In the genomic region with DNA sequence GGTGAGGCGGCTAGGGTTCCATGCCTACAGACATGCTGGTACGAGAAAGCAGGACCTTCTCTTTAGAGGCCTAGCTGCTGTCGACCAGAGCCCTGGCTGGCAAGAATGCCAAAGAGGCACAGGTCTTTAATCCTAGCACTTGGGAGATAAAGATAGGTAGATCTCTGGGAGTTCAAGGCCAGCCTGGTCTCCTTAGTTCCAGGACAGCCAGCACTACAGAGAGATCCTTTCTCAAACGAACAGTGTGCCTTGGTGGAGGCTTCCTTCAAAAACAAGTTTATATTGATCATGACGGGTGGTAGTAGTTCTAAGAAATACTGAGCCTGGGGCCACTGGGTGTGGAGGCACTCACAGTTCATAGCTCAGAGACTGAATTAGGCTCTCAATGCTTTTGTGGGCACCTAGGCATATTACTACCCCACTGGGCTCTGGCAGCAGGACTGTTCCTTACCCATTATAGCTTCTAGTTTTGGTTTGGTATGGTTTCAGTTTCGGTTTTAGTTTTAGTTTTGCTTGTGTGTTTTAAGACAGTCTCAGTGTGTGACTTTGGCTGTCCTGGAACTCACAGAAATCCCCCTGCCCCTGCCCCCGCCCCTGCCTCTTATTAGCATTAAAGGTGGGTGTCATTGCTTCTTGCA, we compare ENCODE assay signal across 15 mouse cellular contexts.
A peak's percentile ranks its signal among the peaks of the same experiment; 100 is the strongest.
DNase-seq lines count a peak whose midpoint lies in the region; ATAC-seq and TF ChIP-seq lines count a peak whose summit lies in the region.
"Had no signal": no experiment of that assay in that cellular context is flagged by ENCODE, and none has a peak within 500 bp of the region (broad histone marks: within the 10 kb centered on the region; RNA-seq: fewer than 3 reads in every experiment).

No protein-coding gene starts in this region.

- no peak overlapping the region; the same call in 1 of the 2 replicates for H3K4me3 ChIP-seq in spleen, adult 2 months (ENCODE audit: extremely low read depth, insufficient read depth, insufficient read length)
- H3K4me3 ChIP-seq in CH12.LX (replicated peaks in 1 of 3; ENCODE audit: low read depth in 2 of 3, low read length in 2 of 3, poor library complexity in 1 of 3) = peak overlapping the region; percentile 1 to 47 (median 11)
- H3K4me3 ChIP-seq in heart, embryonic 12.5 days = no peak overlapping the region
- H3K4me3 ChIP-seq: forebrain, embryonic 12.5 days; hindbrain, embryonic 13.5 days; midbrain, embryonic 15.5 days had no signal

- in situ Hi-C loops in CH12.LX (cut with MboI; ENCODE audit: low pct_ligation_motif_present, low pct_unique_long_range_greater_than_20kb, low sequenced_read_pairs) = loop anchor here (5.0 to 25.0 kb wide), 3 partner anchors 41 to 296 kb away; no protein-coding TSS in a partner anchor

- no peak for TF ChIP-seq RAD21 in CH12.LX (IDR thresholded peaks at IDR 0.05; ENCODE audit: low read depth, low read length)

- peak overlapping the region; percentile 47 for H3K4me2 ChIP-seq in CH12.LX (ENCODE audit: insufficient read depth, low read depth, poor library complexity, severe bottlenecking)
- no peak overlapping the region for H3K4me2 ChIP-seq in heart, embryonic 12.5 days
- H3K4me2 ChIP-seq: forebrain, embryonic 12.5 days; hindbrain, embryonic 13.5 days; midbrain, embryonic 15.5 days had no signal

- TF ChIP-seq EP300 in CH12.LX (IDR thresholded peaks at IDR 0.05; ENCODE audit: low read length) = peak; percentile 90

- no peak for TF ChIP-seq POLR2A in spleen, adult 2 months (IDR thresholded peaks at IDR 0.05; ENCODE audit: low read depth, low read length)
- TF ChIP-seq POLR2A in CH12.LX (IDR thresholded peaks at IDR 0.05; ENCODE audit: low read depth, low read length) = peak; percentile 63

- H3K9me3 ChIP-seq in CH12.LX (replicated peaks; ENCODE audit: low read length) = no peaks in the 10 kb centered on the region
- no peaks in the 10 kb centered on the region for H3K9me3 ChIP-seq in heart, embryonic 12.5 days (replicated peaks)
- H3K9me3 ChIP-seq: forebrain, embryonic 12.5 days; hindbrain, embryonic 13.5 days; midbrain, embryonic 15.5 days had no signal

- DNase-seq in spleen, adult 2 months (ENCODE audit: low read depth in 1 of 2, low spot score in 2 of 2) = peak in 1 of 2 experiments; percentile 23
- DNase-seq in spleen, postnatal 10 days (ENCODE audit: low spot score in 2 of 2) = no peak
- peak; percentile 91 for DNase-seq in CH12.LX (ENCODE audit: extremely low read depth)
- DNase-seq in splenic B cell, adult 2 months (ENCODE audit: low read depth, low spot score) = peak; percentile 40
- DNase-seq in lung, postnatal 10 days = no peak
- DNase-seq: adrenal gland, postnatal 10 days; cerebellum, adult 18-20 months; kidney, adult 18-20 months; right cerebral cortex, postnatal 14 days had no signal

- dilution Hi-C loops in CH12.LX (cut with MboI; ENCODE audit: extremely low pct_ligation_motif_present, extremely low pct_unique_long_range_greater_than_20kb, low sequenced_read_pairs) = no loop called here

- 78% methylated on average over 7 of the region's 7 CpGs for WGBS in spleen, adult 2 months
- 81% methylated on average over 7 of the region's 7 CpGs for WGBS in heart, embryonic 12.5 days

- peak overlapping the region; percentile 68 for H3K9ac ChIP-seq in CH12.LX (ENCODE audit: insufficient read depth, low read depth)
- no peak overlapping the region for H3K9ac ChIP-seq in heart, embryonic 12.5 days
- H3K9ac ChIP-seq: forebrain, embryonic 12.5 days; hindbrain, embryonic 13.5 days; liver, embryonic 14.5 days; midbrain, embryonic 15.5 days had no signal

- H3K27ac ChIP-seq in spleen, adult 2 months (ENCODE audit: insufficient read depth, low read length) = peak overlapping the region; percentile 80
- peak overlapping the region; percentile 94 for H3K27ac ChIP-seq in CH12.LX (ENCODE audit: insufficient read depth, low read depth)
- H3K27ac ChIP-seq in heart, embryonic 12.5 days (ENCODE audit: poor library complexity, severe bottlenecking) = no peak overlapping the region
- H3K27ac ChIP-seq: forebrain, embryonic 12.5 days; hindbrain, embryonic 13.5 days; liver, embryonic 14.5 days; midbrain, embryonic 15.5 days had no signal

- no peaks in the 10 kb centered on the region for H3K79me2 ChIP-seq in CH12.LX (replicated peaks; ENCODE audit: control insufficient read depth, extremely low read depth, insufficient read depth, poor library complexity, severe bottlenecking)

- no peaks in the 10 kb centered on the region for H3K27me3 ChIP-seq in spleen, adult 2 months (ENCODE audit: control insufficient read depth, insufficient read depth, low read length)
- H3K27me3 ChIP-seq in CH12.LX (replicated peaks) = no peaks in the 10 kb centered on the region
- no peaks in the 10 kb centered on the region for H3K27me3 ChIP-seq in splenic B cell, adult 2 months (ENCODE audit: control insufficient read depth, insufficient read depth, low read length, poor library complexity, severe bottlenecking)
- no peaks in the 10 kb centered on the region for H3K27me3 ChIP-seq in heart, embryonic 12.5 days (replicated peaks)
- H3K27me3 ChIP-seq: hindbrain, embryonic 13.5 days; midbrain, embryonic 15.5 days had no signal

- peak; percentile 48; the same call in 1 of the 2 replicates for ATAC-seq in granulocyte monocyte progenitor cell, adult 5-6 weeks (replicated peaks; ENCODE audit: poor library complexity, severe bottlenecking)
- no peak for ATAC-seq in heart, embryonic 12.5 days (ENCODE audit: insufficient number of reproducible peaks, low FRiP score)
- ATAC-seq: midbrain, embryonic 15.5 days had no signal

- no peaks in the 10 kb centered on the region for H3K4me1 ChIP-seq in spleen, adult 2 months (ENCODE audit: control insufficient read depth, insufficient read depth, insufficient read length)
- H3K4me1 ChIP-seq in CH12.LX (ENCODE audit: control insufficient read depth in 1 of 2, insufficient read depth in 2 of 2) = peaks cover 7 to 31% of the 10 kb centered on the region in 2 experiments
- H3K4me1 ChIP-seq in heart, embryonic 12.5 days (replicated peaks) = no peaks in the 10 kb centered on the region
- H3K4me1 ChIP-seq: hindbrain, embryonic 13.5 days; midbrain, embryonic 15.5 days had no signal

- no peaks in the 10 kb centered on the region for H3K36me3 ChIP-seq in spleen, adult 2 months (ENCODE audit: control insufficient read depth, insufficient read depth, low read length)
- no peaks in the 10 kb centered on the region for H3K36me3 ChIP-seq in CH12.LX (replicated peaks in 1 of 2; ENCODE audit: control insufficient read depth in 1 of 2, insufficient read depth in 1 of 2, low read length in 1 of 2)
- H3K36me3 ChIP-seq in splenic B cell, adult 2 months (ENCODE audit: control insufficient read depth, insufficient read depth, low read length, poor library complexity, severe bottlenecking) = no peaks in the 10 kb centered on the region
- no peaks in the 10 kb centered on the region for H3K36me3 ChIP-seq in heart, embryonic 12.5 days
- H3K36me3 ChIP-seq: forebrain, embryonic 12.5 days; hindbrain, embryonic 13.5 days; midbrain, embryonic 15.5 days had no signal

- no peak for TF ChIP-seq CTCF in spleen, adult 2 months (IDR thresholded peaks at IDR 0.05; ENCODE audit: extremely low read depth, insufficient read depth, insufficient read length, insufficient replicate concordance)
- no peak for TF ChIP-seq CTCF in CH12.LX (conservative IDR thresholded peaks at IDR 0.05 in 1 of 2, IDR thresholded peaks at IDR 0.05 in 1 of 2; ENCODE audit: low read depth in 2 of 2, low read length in 2 of 2)

TF ChIP-seq in CH12.LX, 34 proteins besides CTCF, POLR2A, EP300 and RAD21 (continues in another document):
- no peak; the same call in 1 of the 2 replicates for TF ChIP-seq MYC (IDR thresholded peaks at IDR 0.05; ENCODE audit: low read depth, low read length)
- no peak for TF ChIP-seq SMC3 (IDR thresholded peaks at IDR 0.05; ENCODE audit: low read depth, low read length)
- no peak for TF ChIP-seq GABPA (IDR thresholded peaks at IDR 0.05; ENCODE audit: insufficient replicate concordance, low read depth, low read length)
- peak; percentile 35; the same call in 1 of the 2 replicates for TF ChIP-seq MAX (IDR thresholded peaks at IDR 0.05; ENCODE audit: low read length)
- no peak for TF ChIP-seq MXI1 (IDR thresholded peaks at IDR 0.05; ENCODE audit: low read depth, low read length)
- no peak for TF ChIP-seq PAX5 (IDR thresholded peaks at IDR 0.05; ENCODE audit: low read length)
- peak; percentile 5; the same call in 1 of the 2 replicates for TF ChIP-seq JUN (IDR thresholded peaks at IDR 0.05; ENCODE audit: insufficient read depth, low read depth, low read length)
- TF ChIP-seq ETS1 (conservative IDR thresholded peaks at IDR 0.05; ENCODE audit: low read depth, low read length) = peak; percentile 97
- peak; percentile 43 for TF ChIP-seq BHLHE40 (IDR thresholded peaks at IDR 0.05; ENCODE audit: low read depth, low read length)
- TF ChIP-seq ZC3H11A (IDR thresholded peaks at IDR 0.05; ENCODE audit: low read depth, low read length) = no peak
- TF ChIP-seq POLR2AphosphoS2 (IDR thresholded peaks at IDR 0.05; ENCODE audit: low read depth, low read length) = no peak
- TF ChIP-seq SIN3A (IDR thresholded peaks at IDR 0.05; ENCODE audit: low read length) = peak; percentile 34; the same call in 1 of the 2 replicates
- TF ChIP-seq KAT2A (IDR thresholded peaks at IDR 0.05; ENCODE audit: insufficient replicate concordance, low read length) = no peak
- peak; percentile 13 for TF ChIP-seq CHD2 (IDR thresholded peaks at IDR 0.05; ENCODE audit: low read length)
- no peak for TF ChIP-seq ZKSCAN1 (IDR thresholded peaks at IDR 0.05; ENCODE audit: borderline replicate concordance, low read depth, low read length)
- TF ChIP-seq TBP (conservative IDR thresholded peaks at IDR 0.05; ENCODE audit: low read depth, low read length) = peak; percentile 83
- peak; percentile 77; the same call in 1 of the 2 replicates for TF ChIP-seq CHD1 (IDR thresholded peaks at IDR 0.05; ENCODE audit: low read depth, low read length)
- TF ChIP-seq USF1 (IDR thresholded peaks at IDR 0.05; ENCODE audit: low read depth, low read length) = no peak
- 0 out of 2 replicates have a peak, but pooled peaks have one; percentile 3 for TF ChIP-seq UBTF (IDR thresholded peaks at IDR 0.05; ENCODE audit: low read depth, low read length)
- no peak for TF ChIP-seq NRF1 (IDR thresholded peaks at IDR 0.05; ENCODE audit: low read depth, low read length)
- TF ChIP-seq ZNF384 (IDR thresholded peaks at IDR 0.05; ENCODE audit: low read depth, low read length) = no peak
- TF ChIP-seq MEF2A (IDR thresholded peaks at IDR 0.05; ENCODE audit: borderline replicate concordance, low read depth, low read length) = peak; percentile 92
- TF ChIP-seq RCOR1 (conservative IDR thresholded peaks at IDR 0.05; ENCODE audit: low read depth, low read length) = no peak
- peak; percentile 63 for TF ChIP-seq TCF12 (IDR thresholded peaks at IDR 0.05; ENCODE audit: low read depth, low read length)
- TF ChIP-seq MAFK (IDR thresholded peaks at IDR 0.05; ENCODE audit: insufficient replicate concordance, low read length) = no peak
- TF ChIP-seq ZMIZ1 (IDR thresholded peaks at IDR 0.05; ENCODE audit: low read depth, low read length) = peak; percentile 65

Comparison
In these comparisons a context has a peak if more than half of its experiments do, and no peak if none do; other contexts are left out.
1. DNase-seq: peak in CH12.LX (single experiment) and splenic B cell, adult 2 months (single experiment); none in spleen, postnatal 10 days (0 of 2) and lung, postnatal 10 days (single experiment).
2. H3K4me3 ChIP-seq: peak in CH12.LX (3 of 3); none in spleen, adult 2 months (single experiment) and heart, embryonic 12.5 days (single experiment).